Mouse (Mus musculus) midbrain, embryonic 13.5 days (tissue): ENCODE measurements at regions not wholly inside any gene's neighbourhood (a gene's known extent, or its start where the extent isn't known, plus 50 kb on each side); places are given as distances from the start of the nearest gene placed in this dataset.
A peak's percentile ranks its signal among the peaks of the same experiment; 100 is the strongest.
"Not testable (repeated sequence)": the region's sequence is repeated elsewhere in the genome, so short reads cannot be mapped to it uniquely, and the experiment has no call there.

Experiments used
- ATAC-seq: fragments of 200-750 bp; cut with Nextera tagmentation; 2 replicates; pipeline ENCODE4 v1.8.0; 2017; ENCODE audit warnings: mild to moderate bottlenecking, moderate TSS enrichment, moderate library complexity
- H3K27ac ChIP-seq: fragments of 300-500 bp; sonication (generic); 2 replicates; pipeline ENCODE4 v1.5.1; 2015; ENCODE audit warnings: inconsistent platforms, mild to moderate bottlenecking, moderate library complexity
- H3K27me3 ChIP-seq: fragments of 300-500 bp; sonication (generic); 2 replicates; pipeline ENCODE4 v1.6.1; 2015; ENCODE audit warnings: mild to moderate bottlenecking, inconsistent platforms
- H3K36me3 ChIP-seq: fragments of 300-500 bp; sonication (generic); 2 replicates; pipeline ENCODE4 v1.6.1; 2015; ENCODE audit warnings: mild to moderate bottlenecking, inconsistent platforms
- H3K4me1 ChIP-seq: fragments of 300-500 bp; sonication (generic); replicated peaks from 2 replicates; pipeline ENCODE4 v1.6.1; 2015; ENCODE audit warnings: inconsistent platforms
- H3K4me2 ChIP-seq: fragments of 300-500 bp; sonication (generic); replicated peaks from 2 replicates; pipeline ENCODE4 v1.6.1; 2015; ENCODE audit warnings: moderate library complexity, mild to moderate bottlenecking, inconsistent platforms
- H3K4me3 ChIP-seq: fragments of 300-500 bp; sonication (generic); replicated peaks from 2 replicates; pipeline ENCODE4 v1.5.1; 2015; ENCODE audit warnings: mild to moderate bottlenecking, inconsistent platforms
- H3K9ac ChIP-seq: fragments of 300-500 bp; sonication (generic); replicated peaks from 2 replicates; pipeline ENCODE4 v1.6.1; 2015; ENCODE audit warnings: mild to moderate bottlenecking, inconsistent platforms
- H3K9me3 ChIP-seq: fragments of 300-500 bp; sonication (generic); 2 replicates; pipeline ENCODE4 v1.6.1; 2016; ENCODE audit warnings: mild to moderate bottlenecking, inconsistent platforms
- WGBS: fragments of 180-500 bp; shearing (Covaris S2); methylation state at CpG from one replicate; pipeline ENCODE4 v1.1.7; 2015; 5-methylcytosine and 5-hydroxymethylcytosine counted together

DNA sequence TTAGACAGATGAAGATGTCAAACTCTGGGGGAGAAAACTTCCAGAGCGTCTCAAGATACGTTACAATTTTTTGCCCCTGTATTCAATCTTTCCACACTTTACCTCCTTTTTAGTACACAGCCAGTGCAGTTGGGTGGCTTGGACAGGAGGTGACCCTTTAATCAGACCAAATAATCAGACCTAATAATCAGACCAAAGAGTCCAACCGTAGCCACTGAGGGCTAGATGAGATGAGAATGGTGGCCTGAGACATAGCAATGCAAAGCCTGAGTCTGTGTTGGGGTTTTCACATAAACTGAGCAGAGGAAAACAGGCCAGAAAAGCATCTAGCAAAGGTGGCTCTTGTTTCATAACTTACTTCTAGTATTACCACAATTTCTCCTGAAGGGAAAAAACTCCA is 1169.1 kb downstream of the A830018L16Rik start:
- H3K4me3 ChIP-seq: no peak overlapping the region
- H3K36me3 ChIP-seq: no peaks in the 10 kb centered on the region
- no peaks in the 10 kb centered on the region for H3K4me1 ChIP-seq
- H3K9me3 ChIP-seq: no peaks in the 10 kb centered on the region
- ATAC-seq: no peak
- H3K4me2 ChIP-seq: no peak overlapping the region
- 54% methylated on average over 3 of the region's 3 CpGs for WGBS
- H3K9ac ChIP-seq: no peak overlapping the region
- H3K27ac ChIP-seq: no peak overlapping the region
- H3K27me3 ChIP-seq: no peaks in the 10 kb centered on the region

DNA sequence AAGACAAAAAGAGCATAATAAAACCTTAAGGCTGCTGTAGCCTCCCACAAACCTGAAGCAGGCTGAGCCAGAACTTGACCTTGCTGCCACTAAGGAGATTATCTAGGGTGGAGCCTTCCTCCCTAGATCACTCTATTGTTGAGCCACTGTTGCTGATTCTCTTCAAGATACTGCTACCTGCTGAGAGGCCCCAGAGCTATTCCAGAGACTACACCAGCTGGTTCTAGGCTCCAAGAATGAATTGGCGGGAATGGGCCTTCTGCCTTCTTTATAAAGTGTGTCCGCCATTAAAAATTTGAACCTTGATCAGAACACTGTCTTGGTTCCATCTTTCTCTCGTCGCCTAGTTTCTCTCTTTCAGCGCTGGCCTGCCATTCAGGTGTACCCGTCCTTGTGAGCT is 1173.1 kb downstream of the A830018L16Rik start:
- H3K4me3 ChIP-seq, H3K36me3 ChIP-seq, H3K9me3 ChIP-seq, H3K9ac ChIP-seq, H3K4me1 ChIP-seq, H3K4me2 ChIP-seq, ATAC-seq, H3K27me3 ChIP-seq, H3K27ac ChIP-seq: not testable (repeated sequence)
- 95% methylated on average over 6 of the region's 6 CpGs for WGBS

DNA sequence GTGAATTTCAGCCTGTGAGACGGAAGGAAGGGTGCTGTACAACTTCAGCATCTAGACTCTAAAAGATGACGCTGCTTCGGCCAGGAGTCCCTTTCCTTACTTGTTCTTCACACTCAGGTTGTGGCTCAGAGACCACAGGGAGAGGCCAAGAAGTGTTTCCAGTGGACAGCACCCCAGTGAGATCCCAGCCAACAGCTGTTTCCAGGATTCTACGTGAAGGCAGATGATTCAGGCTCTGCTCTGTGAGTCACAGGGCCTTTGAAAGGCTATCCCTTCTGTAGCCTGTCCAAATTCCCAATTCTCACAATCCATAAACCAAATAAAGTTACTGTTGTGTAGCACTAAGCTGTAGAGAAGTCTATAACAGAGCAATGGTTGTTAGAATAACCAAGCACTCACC is 1198.2 kb downstream of the A830018L16Rik start:
- no peaks in the 10 kb centered on the region for H3K27me3 ChIP-seq
- no peak for ATAC-seq
- H3K4me1 ChIP-seq: no peaks in the 10 kb centered on the region
- no peak overlapping the region for H3K4me3 ChIP-seq
- 95% methylated on average over 4 of the region's 4 CpGs for WGBS
- H3K27ac ChIP-seq: no peak overlapping the region
- H3K9me3 ChIP-seq: no peaks in the 10 kb centered on the region
- H3K4me2 ChIP-seq: no peak overlapping the region
- H3K9ac ChIP-seq: no peak overlapping the region
- no peaks in the 10 kb centered on the region for H3K36me3 ChIP-seq

DNA sequence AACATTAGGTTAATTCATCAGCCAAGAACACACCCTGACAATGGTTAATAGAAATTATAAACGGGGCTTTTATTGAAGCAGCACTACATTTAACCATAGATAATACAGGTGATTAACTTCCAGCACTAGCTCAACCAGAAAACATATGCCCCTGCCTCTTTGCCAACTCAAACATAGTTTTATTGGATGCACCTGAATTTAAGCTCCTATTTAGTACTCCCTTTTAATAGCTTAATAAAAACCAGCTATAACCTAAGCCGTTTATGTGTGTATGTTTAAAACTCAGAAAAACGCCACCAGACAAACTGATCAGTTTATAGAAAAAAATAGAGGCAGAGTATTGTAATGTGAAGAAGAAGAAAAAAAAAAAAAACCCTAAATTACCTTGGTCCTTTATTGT is 1201.4 kb downstream of the A830018L16Rik start:
- Histone ChIP-seq H3K27me3 (no peaks in the 10 kb centered on the region), H3K9me3 (no peaks in the 10 kb centered on the region), H3K4me2 (no peak overlapping the region), H3K4me3 (no peak overlapping the region), H3K9ac (no peak overlapping the region), H3K27ac (no peak overlapping the region), H3K36me3 (no peaks in the 10 kb centered on the region), H3K4me1 (no peaks in the 10 kb centered on the region)
- WGBS: 82% methylated on average over 3 of the region's 3 CpGs
- ATAC-seq: no peak

DNA sequence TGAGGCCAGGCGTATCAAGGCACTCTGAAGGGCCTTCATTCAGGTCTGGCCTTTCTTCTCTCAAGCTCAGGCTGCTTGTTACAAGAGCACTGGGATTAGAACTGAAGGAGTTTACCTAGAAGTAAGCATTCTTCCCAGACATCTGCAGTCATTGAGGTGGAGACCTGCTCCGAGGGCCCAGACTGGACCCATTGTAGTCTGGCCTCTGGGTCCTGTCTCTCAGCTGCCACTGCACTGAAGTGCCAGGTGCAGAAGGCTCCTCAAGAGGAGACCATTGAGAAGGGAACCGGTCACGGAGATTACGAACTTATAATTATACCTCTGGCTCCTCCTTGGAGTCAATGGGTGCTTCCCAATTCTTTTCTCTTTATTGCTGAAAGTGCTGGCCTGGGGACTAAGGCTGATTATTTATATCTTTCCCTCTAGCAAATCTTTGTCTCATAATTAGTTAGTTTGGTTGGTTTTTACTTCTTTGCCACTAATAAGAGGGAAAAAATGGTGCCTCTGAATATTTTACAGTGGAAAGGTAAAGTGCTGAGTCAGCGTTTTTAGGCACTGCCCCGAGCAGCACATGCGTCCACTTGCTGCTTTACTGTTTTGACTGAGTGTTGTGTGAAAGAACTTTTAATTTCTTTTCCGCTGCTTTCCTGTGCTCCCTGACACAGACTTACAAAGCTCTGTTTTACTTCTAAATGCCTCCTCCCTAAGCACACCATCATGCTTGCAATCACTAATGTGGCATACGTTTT is 1202.0 kb downstream of the A830018L16Rik start:
- Histone ChIP-seq H3K4me1 (no peaks in the 10 kb centered on the region), H3K9me3 (no peaks in the 10 kb centered on the region), H3K27me3 (no peaks in the 10 kb centered on the region), H3K36me3 (no peaks in the 10 kb centered on the region), H3K9ac (no peak overlapping the region), H3K4me2 (no peak overlapping the region), H3K4me3 (no peak overlapping the region), H3K27ac (no peak overlapping the region)
- WGBS: 81% methylated on average over 10 of the region's 10 CpGs
- ATAC-seq: no peak

DNA sequence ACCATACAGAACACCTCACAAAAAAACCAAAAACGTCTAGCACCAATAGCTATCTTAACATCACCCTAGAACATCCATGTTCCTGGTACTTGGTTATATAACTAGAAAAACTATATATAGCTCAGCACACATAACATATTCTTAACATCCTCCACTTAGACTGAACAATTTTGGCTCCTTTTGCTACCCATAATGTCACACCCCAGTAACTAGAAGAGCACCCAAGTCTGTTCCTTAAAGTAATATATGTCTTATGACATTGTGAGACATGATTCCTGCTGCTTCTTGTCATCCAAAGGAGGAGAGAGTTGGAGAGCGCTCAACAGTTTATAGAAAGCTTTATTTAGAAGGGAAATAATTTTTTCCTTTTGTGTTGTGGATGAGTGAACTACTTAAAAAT is 1206.1 kb downstream of the A830018L16Rik start:
- Histone ChIP-seq H3K4me1 (no peaks in the 10 kb centered on the region), H3K9ac (no peak overlapping the region), H3K9me3 (no peaks in the 10 kb centered on the region), H3K27ac (no peak overlapping the region), H3K4me3 (no peak overlapping the region), H3K27me3 (no peaks in the 10 kb centered on the region), H3K36me3 (no peaks in the 10 kb centered on the region), H3K4me2 (no peak overlapping the region)
- WGBS: 85% methylated on average over 2 of the region's 2 CpGs
- ATAC-seq: no peak

DNA sequence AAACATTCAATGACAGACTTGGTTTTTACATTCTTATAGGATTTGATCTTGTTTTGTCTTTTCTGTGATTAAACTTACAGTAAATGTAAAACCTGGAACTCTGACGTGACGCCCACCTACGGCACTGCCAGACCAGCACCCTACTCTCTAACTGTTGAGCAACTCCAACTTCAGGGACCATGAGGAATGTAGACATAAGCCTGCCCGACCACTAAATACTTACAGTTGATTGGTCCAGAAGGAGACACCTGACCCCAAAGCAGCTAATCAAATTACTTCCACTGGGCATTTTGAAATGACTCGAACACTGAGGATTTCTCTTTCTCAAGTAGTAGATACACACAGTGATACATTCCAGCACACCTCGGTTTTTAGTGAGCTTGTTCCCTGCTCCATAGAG is 1206.9 kb downstream of the A830018L16Rik start:
- Histone ChIP-seq H3K4me2 (no peak overlapping the region), H3K9me3 (no peaks in the 10 kb centered on the region), H3K36me3 (no peaks in the 10 kb centered on the region), H3K27me3 (no peaks in the 10 kb centered on the region), H3K4me3 (no peak overlapping the region), H3K27ac (no peak overlapping the region), H3K4me1 (no peaks in the 10 kb centered on the region), H3K9ac (no peak overlapping the region)
- WGBS: 88% methylated on average over 6 of the region's 6 CpGs
- ATAC-seq: no peak

DNA sequence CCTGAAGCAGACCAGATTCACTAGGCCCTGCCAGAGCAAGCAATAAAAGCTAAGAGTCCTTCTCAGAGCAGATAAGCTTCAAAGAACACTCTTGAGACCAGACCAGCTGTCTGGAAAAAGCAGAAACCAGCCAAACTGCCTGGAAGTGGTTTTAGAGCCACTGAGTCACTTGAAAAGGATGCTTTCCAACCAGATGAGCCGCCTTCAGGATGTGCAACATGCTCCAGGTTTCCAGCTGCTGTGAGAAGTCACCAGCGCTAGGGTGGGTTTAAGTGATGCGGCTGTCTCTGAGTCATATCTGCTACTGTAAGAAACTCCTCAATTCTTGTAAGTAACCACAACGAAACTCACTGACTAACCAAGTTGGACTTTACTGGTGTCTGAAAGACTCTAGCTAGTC is 1209.3 kb downstream of the A830018L16Rik start:
- ATAC-seq: no peak
- no peaks in the 10 kb centered on the region for H3K4me1 ChIP-seq
- no peak overlapping the region for H3K4me2 ChIP-seq
- no peak overlapping the region for H3K4me3 ChIP-seq
- no peaks in the 10 kb centered on the region for H3K9me3 ChIP-seq
- H3K27me3 ChIP-seq: no peaks in the 10 kb centered on the region
- no peak overlapping the region for H3K27ac ChIP-seq
- no peaks in the 10 kb centered on the region for H3K36me3 ChIP-seq
- WGBS: 94% methylated on average over 4 of the region's 4 CpGs
- no peak overlapping the region for H3K9ac ChIP-seq

DNA sequence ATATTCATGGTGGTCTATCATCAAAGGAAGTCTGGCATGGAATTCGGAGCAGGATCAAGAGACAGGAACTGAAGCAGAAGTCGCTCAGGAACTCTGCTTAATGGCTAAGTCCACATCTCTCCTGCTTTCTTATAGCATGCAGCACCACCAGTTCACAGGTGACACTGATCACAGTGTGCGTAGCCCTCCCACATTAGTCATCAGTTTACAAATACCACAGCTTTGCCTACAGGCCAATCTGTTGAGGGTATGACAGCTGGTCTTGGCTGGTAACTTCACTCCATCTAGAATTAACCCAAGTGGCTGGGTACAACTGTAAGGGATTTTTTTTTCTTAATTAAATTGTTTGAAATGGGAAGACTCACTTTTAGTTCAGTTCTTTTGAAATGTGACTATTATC is 1219.1 kb downstream of the A830018L16Rik start:
- Histone ChIP-seq H3K36me3 (no peaks in the 10 kb centered on the region), H3K4me3 (no peak overlapping the region), H3K9me3 (no peaks in the 10 kb centered on the region), H3K4me2 (no peak overlapping the region), H3K27ac (no peak overlapping the region), H3K4me1 (peaks cover 9% of the 10 kb centered on the region), H3K27me3 (peaks cover 20% of the 10 kb centered on the region; the same call in 1 of the 2 replicates), H3K9ac (no peak overlapping the region)
- no peak for ATAC-seq
- WGBS: 94% methylated on average over 3 of the region's 3 CpGs

DNA sequence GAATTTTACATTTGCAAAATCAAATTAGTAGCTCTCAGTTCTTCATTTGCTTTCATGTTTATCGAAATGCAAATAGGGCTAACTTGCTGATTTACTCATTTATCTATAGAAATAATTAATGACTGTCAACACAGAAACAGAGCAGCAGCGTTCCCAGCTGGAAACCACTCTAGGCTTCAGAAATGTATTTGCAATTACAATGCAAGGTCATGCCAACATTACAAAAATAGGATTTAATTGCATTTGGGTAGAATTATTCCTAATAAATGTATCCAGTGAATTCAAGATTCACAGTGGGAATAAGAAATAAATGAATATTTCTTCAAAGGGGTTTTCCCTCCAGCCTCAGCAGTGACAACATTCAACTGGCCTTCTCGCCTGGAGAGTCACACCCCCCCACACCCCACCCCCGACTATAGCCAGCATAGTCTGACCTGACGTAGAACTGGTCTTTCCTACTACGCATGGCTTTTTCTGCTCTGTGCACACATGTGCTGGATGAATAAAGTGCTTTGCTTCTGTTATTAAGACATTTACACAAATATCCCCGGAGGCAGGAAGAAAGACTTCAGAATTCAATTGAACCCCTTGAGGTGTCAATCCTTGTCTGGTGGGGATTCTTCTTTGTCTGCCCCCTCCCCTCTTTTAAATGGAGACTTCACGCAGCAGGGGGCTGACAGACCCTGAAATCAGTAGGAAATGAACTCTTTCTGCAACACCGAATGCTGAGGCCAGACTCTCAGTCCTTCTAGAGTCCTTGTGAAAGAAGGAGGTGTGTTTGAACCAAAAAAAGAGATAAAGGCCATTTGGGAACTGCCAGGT is 1222.6 kb downstream of the A830018L16Rik start:
- Histone ChIP-seq H3K27ac (peak overlapping the region; percentile 6; the same call in 1 of the 2 replicates), H3K4me1 (peaks cover 9% of the 10 kb centered on the region), H3K9me3 (no peaks in the 10 kb centered on the region), H3K4me3 (no peak overlapping the region), H3K27me3 (peaks cover 48% of the 10 kb centered on the region), H3K4me2 (peak overlapping the region; percentile 20; the same call in 1 of the 2 replicates), H3K9ac (no peak overlapping the region), H3K36me3 (no peaks in the 10 kb centered on the region)
- ATAC-seq: peak; percentile 95
- 17% methylated on average over 9 of the region's 9 CpGs for WGBS

DNA sequence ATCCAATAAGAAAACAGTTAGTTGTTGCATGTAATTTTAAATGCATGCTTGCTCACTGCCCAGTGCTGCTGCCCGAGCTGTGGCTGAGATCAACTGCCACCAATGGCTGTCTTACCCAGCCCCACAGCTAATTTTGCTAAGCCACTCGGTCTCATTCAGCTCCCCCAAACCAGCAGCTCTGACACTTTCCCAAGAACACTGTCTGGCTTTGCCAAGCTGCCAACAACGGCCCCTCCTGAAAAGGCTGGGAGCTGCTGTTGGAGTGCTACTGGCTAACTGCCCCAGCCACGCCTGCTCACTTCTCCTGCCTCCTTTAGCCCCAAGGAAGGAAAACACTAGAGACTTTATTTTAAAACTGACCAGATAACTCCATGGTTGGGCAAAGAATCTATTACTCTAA is 1227.1 kb downstream of the A830018L16Rik start:
- no peak for ATAC-seq

More for the DNA sequence above, 1227.1 kb downstream of the A830018L16Rik start:
- 64% methylated on average over 4 of the region's 4 CpGs for WGBS
- no peaks in the 10 kb centered on the region for H3K36me3 ChIP-seq
- H3K4me2 ChIP-seq: no peak overlapping the region
- no peak overlapping the region for H3K4me3 ChIP-seq
- H3K27me3 ChIP-seq: peaks cover 36% of the 10 kb centered on the region
- no peaks in the 10 kb centered on the region for H3K9me3 ChIP-seq
- H3K9ac ChIP-seq: no peak overlapping the region
- peaks cover 9% of the 10 kb centered on the region for H3K4me1 ChIP-seq
- H3K27ac ChIP-seq: no peak overlapping the region
